Mouse (Mus musculus): ENCODE measurements around the gene Mapkapk2.

Mapkapk2 gene

DNA sequence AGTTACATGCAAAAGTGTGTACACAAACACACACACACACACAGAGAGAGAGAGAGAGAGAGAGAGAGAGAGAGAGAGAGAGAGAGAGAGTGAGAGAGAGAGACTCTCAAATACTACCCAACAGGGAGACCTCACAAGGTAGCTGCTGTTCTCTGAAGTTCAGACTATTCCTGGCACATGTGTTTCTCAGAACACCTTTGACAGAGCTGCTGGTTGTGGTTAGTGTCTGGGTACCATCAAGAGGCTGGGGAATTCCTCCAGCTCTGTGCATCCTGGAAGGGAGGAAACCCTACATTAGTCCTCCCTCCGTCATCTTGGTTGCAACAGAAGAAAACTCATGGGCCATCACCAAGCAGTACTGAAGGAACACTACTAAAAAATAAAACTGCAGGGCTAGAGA, 16.9 kb downstream of the Mapkapk2 start:
- DNase-seq: no peak

DNA sequence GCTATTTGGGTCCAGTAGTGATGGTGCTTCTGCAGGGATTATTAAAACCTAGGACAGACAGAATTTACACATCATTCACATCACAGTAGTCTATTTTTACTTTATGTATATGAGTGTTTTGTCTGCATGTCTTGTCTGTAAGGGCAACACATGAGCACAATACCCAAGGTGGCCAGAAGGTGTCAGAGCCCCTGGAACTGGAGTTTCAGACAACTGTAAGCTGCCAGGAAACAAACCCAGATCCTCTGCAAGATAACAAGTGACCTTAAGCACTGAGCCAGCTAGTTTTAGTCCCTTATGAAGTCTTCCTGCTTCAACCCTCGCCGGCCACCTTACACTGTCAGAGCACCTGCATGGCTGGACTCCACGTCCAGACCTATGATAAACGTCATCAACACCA, 17.9 kb downstream of the Mapkapk2 start:
- no peak for DNase-seq

DNA sequence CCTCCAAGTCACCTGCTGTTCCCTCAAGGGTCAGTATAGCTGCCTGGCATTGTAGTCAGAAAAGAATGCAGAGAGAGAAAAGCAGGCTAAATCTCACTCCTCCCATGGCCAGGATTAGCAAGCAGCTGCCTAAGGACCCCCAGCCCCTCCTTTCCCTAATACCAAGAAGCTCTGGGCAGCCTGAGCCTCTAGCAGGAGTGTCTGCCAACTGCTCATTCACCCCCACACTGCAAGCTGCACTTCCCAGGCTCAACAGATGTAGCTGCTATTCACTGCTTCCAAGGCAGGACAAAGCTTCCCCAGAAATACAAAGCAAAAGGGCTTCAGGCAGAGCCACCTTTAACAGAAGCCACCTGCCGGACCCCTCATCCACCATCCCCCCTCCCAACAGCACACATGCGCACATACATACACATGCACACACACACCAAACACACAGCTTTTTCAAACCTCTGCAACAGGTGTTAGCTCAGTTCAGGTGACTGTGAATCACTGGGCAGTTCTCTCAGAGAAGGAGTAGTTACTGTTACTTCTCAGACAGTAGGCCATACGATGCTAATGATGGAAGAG, 18.8 kb downstream of the Mapkapk2 start:
- peak; percentile 38 for DNase-seq

DNA sequence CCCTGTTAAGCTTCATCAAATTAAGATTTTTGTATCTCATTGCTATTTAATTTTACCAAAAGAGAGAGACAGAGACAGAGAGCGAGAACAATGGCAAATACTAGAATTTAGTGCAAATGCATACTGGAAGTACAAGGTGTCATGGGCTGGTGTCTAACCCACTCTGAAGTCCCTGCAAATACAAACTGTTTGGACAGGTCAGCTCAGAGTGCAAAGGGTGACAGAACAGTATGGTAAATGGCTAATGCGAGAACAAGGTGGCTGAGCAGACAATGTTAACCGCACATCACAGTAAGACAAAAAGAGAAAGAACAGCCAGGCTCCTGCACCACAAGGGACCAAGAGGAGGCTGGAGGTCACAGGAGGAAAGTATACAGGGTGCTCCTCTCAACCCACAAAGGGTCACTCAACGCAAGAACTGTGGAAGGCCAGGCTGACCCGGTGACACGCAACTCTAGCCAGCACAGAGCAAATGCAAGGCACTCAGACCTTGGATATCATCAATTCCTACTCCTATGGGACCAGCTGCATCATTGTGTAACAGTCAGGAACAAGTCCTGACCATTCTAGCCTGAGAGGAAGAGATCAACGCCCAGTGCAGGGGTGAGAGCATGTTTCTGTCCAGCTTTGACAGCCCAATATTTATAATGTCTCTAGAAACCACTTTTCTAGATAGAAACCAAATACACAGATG, 22.4 kb downstream of the Mapkapk2 start:
- no peak for DNase-seq

DNA sequence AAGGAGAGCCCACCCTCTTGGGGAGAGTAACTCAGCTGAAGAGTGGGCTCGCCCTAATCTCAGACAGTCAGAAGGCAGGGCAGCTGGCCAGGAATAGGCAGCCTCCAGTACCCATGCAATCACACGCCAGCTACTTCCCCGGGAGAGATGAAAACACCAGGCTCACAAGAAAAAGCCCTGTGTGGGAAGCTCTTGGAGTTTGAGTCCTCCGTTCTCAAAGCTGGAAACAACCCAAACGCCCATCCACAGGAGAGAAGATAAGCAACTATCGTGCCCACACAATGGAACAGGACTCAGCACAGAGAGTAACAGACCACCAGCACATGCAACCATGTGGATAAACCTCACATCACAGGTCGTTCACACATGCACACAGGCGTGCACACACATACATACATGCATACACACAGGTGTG, 23.1 kb downstream of the Mapkapk2 start:
- peak; percentile 47 for DNase-seq

DNA sequence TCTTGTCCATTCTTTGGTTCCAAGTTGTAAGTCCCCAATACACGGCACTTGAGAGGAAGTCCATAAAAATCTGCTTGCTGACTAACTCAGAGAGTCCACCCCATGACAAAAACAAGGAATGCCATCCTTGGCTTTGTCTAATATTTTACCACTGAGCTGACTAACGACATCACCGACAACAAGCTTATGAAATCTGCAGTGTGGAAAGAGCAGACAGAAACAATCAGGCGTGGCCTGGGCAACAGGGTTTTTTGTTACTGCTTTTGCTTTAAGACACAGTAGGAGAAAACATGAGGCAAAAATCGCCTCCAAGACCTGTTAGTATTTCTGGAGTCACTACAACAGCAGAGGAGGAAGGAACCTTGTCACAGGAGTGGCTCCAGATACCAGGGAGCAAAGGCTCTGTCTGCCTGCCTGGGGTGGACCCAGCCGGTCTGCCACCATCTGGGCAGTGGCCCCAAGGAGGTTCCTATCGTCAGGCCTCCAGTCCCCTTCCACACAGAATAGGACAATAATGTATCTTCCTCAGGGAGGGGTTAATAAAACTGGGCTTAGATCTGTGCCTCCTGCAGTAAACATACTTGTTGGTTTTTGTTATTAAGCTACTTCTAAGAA, 25.1 kb downstream of the Mapkapk2 start:
- no peak for DNase-seq

DNA sequence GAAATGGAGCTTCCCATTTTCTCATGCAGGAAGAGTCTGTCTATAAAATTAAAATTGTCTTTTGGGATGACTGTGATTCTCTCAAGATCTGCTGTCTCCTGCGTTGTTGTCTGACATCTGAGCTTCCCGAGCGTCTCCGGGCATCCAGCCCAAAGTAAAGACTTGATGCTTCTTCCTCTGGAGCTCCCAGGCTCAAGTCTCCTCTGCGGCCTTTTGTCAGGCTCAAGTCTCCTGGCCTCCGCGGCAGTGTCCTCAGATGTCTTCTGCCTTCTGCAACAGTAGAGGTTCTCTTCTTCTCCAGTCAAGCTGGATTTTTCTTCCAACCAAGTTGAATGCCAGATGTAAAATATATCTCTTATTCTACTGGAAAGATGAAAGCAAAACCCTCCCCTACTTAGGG, 28.6 kb downstream of the Mapkapk2 start:
- no peak for DNase-seq

DNA sequence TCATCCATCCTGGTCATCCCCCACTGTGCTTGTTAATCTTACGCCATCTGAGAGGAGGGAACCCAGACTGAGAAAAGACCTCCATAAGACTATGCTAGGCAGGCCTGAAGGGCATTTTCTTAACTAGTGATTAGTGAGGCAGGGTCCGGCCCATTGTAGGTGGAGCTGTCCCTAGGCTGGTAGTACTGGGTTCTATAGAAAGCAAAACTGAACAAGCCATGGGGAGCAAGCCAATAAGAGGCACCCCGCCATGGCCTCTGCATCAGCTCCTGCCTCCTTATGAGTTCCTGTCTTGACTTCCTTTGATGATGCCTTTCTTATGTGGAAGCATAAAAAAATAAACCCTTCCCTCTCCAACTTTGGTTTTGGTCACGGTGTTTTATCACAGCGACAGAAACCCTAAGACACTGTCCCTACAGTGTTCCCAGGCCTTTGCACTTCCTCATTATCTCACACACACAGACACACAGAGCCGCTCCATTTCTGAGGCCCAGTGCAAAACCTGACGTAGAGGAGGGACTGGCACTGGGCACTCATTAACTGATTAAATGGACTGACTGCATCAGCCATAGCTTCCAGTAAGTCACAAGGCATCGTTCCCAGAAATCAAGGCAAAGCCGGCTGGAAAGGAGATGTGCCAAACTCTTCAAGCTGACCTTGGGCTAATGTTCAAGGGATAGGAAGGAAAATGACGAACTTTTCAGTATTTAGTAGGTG, 29.5 kb downstream of the Mapkapk2 start:
- no peak for DNase-seq

DNA sequence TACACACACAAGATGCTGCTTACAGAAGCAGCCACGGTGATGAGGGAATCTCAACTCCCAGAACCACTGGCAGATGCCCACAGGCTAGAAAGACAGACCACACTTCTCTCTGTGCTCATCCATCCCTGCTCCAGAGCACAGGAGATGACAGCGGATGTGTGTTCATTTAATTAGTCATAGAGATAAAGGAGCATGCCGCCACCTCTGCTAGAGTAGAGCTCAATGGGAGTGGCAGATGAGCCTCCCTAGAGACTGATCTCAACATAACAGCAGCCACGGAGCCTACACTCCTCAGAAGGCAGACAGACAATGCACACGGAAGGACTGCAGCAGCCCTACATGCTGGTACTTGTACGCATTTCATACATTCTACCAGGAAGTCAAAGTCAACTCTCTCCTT, 33.4 kb downstream of the Mapkapk2 start:
- no peak for DNase-seq

DNA sequence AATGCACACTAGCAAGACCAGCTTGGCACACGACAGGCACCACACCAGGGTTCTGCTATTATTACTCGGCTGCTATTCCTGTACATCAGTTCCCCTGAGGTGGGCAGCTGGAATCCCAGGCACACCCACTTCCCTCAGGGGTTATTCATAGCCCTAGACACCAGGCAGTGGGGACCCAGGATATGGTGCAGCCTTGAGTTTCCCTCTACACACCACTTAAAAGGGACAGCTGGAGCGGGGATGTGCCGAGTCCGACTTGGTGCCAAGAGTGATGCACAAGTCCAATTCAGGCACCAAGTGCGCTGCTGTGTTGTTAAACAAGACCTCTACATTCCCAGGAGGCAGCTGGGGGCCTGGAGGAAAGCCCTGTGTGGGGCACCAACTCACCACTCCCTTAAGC, 34.8 kb downstream of the Mapkapk2 start:
- no peak for DNase-seq

DNA sequence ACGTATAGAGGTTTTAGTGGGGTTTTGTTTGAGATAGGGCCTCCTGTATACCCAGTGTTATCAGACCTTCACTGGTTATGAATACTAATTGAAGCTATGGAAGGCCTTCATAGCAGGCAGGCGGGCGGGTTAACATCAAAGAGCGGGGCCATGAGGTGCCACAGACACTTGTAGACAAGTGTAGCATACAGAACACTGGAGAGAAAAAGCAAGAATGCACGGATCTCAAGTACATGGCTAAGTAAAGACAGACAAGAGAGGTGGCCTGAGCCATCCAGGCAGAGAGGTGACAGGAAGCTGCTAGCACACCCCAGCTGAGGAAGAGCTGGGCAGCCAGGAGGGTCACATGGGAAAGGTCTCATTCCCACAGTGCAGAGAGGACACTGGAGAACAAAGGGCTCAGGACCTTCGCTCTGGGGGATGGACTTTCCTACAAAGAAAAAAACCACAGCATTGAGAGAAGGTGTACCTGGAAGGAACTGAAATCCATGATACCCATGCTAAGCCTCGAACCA, 35.8 kb downstream of the Mapkapk2 start:
- no peak for DNase-seq

DNA sequence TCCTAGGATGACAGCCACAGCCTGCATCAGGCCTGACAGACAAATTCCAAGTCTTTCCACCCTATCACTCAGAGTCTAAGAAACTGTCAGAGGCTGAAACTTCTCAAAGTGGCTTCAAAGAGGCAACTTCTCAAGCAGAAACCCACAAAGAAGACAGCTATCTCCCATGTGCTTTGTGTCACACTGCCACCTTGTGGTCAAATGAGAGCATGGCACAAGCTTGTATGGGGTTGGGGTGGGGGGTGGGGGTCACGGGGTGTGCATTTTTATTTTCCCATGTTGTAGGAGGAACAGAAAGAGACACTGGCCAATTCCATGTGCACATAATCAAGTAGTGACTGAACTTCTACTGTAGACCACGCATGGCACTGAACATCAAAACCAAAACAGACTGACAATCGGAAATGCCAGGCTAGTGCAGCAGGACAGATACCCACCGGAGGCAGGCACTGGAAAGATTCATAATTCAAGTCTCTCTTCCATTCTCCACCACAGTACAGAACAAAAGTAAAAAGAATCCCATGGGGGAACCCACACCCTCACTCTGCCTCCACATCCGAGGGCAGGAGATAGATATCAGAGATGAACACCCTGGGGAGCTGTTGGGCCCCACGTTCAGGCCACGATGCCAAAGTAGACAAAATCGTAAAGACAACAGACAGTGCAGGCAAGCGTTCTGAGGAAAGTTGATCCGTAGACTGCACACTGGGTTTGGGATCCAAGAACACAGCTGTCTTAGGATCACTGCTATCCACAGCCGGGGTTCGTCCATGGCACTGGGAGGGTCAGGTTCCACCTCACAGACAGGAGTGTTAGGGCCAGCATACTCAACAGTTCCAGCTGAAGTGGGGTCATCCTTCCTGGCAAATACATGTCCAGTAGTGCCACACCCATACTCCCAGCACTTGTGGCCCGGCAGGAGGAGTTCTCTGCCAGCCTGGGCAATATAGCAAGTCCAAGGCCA, 37.1 kb downstream of the Mapkapk2 start:
- peak; percentile 51 for DNase-seq

DNA sequence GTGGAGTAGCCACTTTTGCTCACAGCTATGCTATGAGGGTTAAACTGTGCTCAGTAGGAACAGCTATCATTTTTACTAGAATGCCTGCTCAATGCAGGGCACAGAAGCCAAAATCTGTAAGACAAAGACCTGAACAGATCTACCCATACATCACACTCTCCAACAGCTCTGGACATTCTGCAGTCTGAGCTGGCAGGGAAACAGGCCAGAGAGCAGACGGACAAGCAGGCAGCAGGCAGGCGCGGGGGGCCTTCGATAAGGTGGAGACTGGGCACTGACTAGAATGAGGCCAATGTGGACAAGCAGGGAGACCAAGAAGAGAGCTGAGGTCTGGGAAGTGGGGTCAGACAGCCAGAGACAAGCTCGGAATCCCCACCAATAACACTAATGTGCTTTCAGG, 37.8 kb downstream of the Mapkapk2 start:
- no peak for DNase-seq

DNA sequence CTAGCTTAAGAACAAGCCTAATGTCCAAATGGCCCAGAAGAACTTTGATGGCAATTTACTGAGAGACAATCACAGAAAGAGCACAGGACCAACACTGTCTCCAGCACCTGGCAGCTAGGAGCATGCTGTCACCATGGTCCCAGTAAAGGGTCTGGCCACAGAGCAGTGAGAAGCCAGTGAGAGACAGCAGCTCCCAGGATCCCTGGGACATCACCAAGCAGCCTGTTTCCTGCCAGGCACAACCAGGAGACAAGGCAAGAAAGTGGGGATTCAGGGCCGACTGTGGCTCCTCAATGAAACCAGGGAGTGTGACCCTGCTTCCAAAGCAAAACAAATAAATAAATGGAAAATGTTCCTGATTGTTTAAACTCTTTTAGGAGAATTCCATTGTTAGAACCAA, 38.2 kb downstream of the Mapkapk2 start:
- no peak for DNase-seq

DNA sequence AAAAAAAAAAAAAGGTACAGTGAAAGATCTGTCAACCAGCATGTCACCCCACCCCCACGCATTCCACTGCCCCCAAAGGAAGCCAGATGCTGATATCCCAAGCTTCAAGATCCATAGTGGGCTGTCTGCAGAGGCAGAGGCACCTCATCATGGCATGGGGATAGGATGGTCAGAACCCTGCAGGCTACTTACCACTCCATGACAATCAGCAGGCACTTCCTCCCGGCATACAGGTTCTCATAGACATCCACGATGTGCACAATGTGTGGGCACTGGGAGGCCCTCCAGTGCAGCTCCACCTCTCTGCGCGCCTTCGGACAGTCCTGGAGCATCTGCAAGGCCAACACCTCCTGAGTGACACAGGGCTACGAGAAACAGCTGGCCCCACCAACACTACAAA, 39.2 kb downstream of the Mapkapk2 start:
- no peak for DNase-seq

DNA sequence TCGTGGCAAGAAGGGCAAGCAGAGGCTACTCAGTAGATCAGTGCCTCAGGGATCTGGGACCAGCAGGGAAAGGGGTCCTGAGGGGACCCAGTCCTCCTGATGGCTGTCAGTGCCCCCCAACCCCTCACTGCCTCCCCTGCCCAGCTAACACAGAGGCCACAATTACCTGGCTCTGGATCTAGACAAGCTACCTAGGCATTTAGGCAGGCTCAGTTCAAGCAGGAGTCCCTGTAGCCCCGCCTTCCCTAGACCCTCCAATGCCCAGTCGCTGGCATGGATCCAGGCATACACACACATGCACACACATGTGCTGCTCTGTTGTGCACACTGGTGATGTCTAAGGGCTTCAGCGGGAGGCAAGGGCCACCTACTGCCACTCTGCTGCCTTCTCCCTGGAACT, 43.4 kb downstream of the Mapkapk2 start:
- no peak for DNase-seq

DNA sequence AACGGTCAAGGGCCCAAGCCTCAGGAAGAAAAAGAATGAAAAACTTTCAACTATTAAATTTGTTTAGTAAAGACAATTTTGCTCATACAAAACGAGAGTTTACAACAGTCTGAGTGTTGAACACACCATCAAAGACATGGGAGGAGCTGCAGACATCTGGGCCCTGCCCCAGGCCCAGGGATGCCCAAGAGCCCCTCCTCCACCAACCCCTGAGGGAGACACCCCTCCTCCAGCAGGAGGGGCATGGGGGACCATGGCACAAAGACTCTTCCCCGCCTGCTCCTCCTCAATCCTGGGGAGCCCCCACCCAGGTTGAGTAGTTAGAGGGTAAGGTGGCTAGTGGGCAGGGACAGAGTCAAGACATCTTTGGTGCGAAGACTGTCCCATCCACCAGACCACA, 44.0 kb downstream of the Mapkapk2 start:
- no peak for DNase-seq

DNA sequence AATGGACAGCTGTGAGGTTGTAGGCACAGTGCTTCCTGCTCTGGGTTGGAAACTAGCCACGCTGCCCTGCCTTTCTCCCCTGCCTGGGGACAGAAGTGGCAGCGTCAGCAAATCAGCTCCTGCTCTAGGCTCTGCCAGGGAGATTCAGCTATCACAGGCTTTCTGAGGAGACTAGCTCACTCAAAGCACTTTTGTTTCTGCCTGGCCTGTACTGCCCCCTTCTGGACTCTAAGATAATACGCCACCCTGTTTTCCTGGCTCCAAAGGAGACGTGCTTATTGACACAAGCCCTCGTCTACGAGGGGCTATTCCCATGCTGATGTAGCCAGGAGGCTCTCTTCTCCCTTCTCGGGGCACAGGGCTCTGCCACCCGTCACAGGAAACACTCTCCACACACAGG, 44.4 kb downstream of the Mapkapk2 start:
- DNase-seq: peak; percentile 53

DNA sequence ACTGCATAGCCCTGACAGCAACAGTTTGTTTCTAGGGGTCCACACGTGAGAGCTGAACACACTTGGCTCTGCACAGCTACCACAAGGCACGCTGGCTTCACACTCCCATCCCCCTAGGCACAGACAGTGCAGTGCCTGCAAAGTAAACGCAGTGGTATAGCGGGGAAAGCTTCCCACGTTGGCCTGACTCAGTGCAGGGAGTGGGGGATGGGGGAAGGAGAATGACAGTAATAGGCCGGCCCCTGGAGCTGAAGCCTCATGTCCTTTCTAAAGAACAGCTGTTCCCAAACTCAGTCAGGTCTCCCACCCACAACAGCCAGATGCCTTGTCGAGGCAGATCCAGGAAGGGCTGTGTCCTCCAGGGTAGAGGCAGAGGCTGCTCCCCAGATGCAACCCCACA, 46.6 kb downstream of the Mapkapk2 start:
- no peak for DNase-seq

DNA sequence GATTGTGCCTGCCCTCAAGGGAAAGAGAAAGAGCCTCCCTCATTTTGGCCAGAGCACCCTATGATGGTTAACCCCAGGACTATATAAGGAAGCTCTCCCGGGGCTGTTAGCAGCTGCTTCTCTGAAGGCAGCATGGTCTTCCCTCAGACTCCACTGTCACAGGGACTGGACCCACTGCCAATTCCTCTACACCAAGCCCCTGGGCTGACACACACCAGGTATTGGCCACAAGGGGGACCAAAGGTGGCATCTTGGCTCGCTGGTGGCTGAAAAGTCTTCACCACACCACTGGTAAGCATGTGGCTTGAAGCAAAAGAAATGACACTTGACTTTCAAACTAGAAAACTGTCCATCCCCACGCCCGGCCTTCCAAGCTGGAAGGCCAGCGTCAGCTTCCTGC, 47.0 kb downstream of the Mapkapk2 start:
- no peak for DNase-seq

DNA sequence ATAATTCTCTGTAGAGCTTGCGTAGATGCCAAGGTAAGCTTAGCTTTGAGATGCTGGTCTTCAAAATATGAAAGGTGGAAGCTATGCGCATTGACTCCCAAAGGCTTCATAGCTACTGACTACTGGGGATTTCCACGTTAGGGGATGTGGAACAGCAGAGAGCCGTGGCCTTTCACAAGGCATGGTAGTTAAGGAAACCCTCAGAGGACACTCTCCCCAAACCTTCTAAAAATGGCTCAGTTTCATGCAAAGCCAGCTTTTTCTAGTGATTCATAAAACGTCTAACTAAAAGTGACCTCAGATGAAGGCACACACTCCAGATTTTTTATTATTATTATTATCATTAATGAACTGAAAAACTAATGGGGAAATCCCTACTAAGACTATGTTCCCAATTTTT, 47.6 kb downstream of the Mapkapk2 start:
- no peak for DNase-seq

DNA sequence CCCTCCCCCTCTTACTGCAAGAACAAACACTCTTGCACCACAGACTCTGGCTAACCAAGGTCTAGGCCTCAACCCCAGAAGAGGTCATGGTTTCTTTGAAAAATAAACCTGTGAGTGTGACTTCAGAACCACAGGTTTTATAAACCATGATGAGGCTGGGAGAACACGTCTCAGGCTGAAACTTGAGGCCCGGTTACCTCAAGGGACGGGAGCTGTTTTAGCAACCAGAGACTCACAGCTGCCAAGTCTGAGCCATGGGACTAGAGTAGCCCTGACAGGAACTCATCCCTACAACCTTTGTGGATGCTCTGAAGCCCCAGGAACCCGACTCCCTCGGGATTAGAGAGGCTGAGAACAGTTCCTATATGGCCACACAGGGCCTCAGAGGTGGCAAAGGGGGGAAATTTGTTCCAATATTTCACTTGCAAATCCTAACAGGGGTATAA, 48.2 kb downstream of the Mapkapk2 start:
- no peak for DNase-seq

DNA sequence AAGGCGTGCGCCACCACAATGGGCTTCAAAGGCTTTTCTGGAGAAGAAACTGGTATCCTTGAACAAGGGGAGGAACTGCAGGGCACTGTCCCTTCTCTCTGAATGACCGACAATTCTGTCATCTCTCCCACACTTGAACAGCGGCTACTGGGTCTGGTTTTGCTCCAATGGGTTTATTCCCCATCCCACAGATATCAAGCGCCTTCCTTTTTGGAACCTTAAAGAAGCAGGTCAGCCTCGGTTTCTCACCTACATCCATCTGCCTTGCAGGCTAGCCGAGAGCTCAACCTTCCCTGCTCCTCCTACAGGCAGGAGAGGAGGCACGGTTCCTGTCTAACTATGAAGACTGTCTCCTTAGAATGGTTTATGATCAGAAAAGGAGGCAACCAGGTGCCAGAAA, 48.7 kb downstream of the Mapkapk2 start:
- no peak for DNase-seq

Data from right cerebral cortex, postnatal 4 days (tissue).